Mouse (Mus musculus): ENCODE results near the gene Myh6. TPM values are rescaled to one million over a fixed set of nuclear protein-coding genes. Genes with fewer than 3 reads are reported as not detected.
"Not testable (repeated sequence)": the region's sequence is repeated elsewhere in the genome, so short reads cannot be mapped to it uniquely, and the experiment has no call there.

The Myh6 gene
- polyA plus RNA-seq, 2 experiments: 2.1 to 7.3 TPM

DNA sequence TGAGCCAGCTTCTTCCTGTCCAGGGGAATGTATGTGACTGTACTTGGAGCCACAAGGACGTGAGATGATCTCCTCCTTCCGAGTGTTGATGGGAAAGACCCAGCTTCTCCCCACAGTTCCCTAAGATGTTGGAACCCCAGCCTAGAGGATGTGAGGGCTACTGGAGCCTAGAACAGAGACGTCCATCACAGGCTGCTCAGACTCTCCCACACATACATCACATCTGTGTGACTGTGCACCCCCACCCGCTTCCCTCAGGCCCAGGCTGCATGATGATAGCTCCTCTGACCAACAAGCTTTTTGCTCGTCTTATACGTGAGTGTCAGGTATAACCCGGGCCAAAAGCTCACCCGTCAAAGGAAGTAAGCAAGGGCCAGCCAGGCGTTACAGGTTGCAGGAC lies 17.9 kb downstream of the Myh6 start:
- no peak for ATAC-seq (ENCODE audit: low FRiP score, low read depth)
- H3K9me3 ChIP-seq (ENCODE audit: control insufficient read depth, low read length): no peaks in the 10 kb centered on the region
- WGBS: 85% methylated on average over 9 of the region's 9 CpGs

DNA sequence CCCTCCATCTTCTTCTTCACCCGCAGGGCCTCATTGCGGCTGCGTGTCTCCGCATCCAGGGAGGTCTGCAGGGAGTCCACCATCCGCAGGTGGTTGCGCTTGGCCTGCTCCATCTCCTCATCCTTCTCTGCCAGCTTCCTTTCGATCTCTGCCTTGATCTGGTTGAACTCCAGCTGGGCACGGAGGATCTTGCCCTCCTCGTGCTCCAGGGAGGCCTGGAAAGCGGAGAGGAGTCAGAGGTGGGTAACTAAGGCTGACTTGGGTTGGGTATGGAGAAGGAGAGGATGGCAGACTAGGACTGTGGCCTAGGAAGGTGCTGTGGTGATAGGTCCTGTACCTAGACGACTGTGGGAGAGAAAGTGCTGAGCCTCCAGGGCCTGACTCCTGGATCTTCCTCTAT lies 19.7 kb downstream of the Myh6 start:
- H3K4me3 ChIP-seq (replicated peaks; ENCODE audit: low read length); ATAC-seq (ENCODE audit: low FRiP score, low read depth); H3K36me3 ChIP-seq (ENCODE audit: control insufficient read depth, insufficient read depth, low read length); H3K4me2 ChIP-seq (replicated peaks; ENCODE audit: low read depth, low read length, severe bottlenecking); H3K9me3 ChIP-seq (ENCODE audit: control insufficient read depth, low read length); H3K4me1 ChIP-seq (ENCODE audit: control insufficient read depth, insufficient read depth, low read length); H3K9ac ChIP-seq (ENCODE audit: low read depth, low read length, severe bottlenecking); DNase-seq (ENCODE audit: low spot score); H3K27ac ChIP-seq (replicated peaks; ENCODE audit: low read depth, low read length); H3K27me3 ChIP-seq (ENCODE audit: control insufficient read depth, insufficient read depth, low read length): not testable (repeated sequence)
- WGBS: 81% methylated on average over 6 of the region's 11 CpGs

More for the DNA sequence above, 17.9 kb downstream of the Myh6 start:
- Histone ChIP-seq H3K27ac (replicated peaks; ENCODE audit: low read depth, low read length) (no peak overlapping the region), H3K9ac (ENCODE audit: low read depth, low read length, severe bottlenecking) (no peak overlapping the region), H3K4me3 (replicated peaks; ENCODE audit: low read length) (no peak overlapping the region), H3K27me3 (ENCODE audit: control insufficient read depth, insufficient read depth, low read length) (no peaks in the 10 kb centered on the region), H3K36me3 (ENCODE audit: control insufficient read depth, insufficient read depth, low read length) (no peaks in the 10 kb centered on the region), H3K4me2 (replicated peaks; ENCODE audit: low read depth, low read length, severe bottlenecking) (no peak overlapping the region), H3K4me1 (ENCODE audit: control insufficient read depth, insufficient read depth, low read length) (no peaks in the 10 kb centered on the region)
- no peak for TF ChIP-seq POLR2A (IDR thresholded peaks at IDR 0.05; ENCODE audit: borderline replicate concordance, extremely low read depth, insufficient read depth, insufficient read length)
- no peak for DNase-seq (ENCODE audit: low spot score)

DNA sequence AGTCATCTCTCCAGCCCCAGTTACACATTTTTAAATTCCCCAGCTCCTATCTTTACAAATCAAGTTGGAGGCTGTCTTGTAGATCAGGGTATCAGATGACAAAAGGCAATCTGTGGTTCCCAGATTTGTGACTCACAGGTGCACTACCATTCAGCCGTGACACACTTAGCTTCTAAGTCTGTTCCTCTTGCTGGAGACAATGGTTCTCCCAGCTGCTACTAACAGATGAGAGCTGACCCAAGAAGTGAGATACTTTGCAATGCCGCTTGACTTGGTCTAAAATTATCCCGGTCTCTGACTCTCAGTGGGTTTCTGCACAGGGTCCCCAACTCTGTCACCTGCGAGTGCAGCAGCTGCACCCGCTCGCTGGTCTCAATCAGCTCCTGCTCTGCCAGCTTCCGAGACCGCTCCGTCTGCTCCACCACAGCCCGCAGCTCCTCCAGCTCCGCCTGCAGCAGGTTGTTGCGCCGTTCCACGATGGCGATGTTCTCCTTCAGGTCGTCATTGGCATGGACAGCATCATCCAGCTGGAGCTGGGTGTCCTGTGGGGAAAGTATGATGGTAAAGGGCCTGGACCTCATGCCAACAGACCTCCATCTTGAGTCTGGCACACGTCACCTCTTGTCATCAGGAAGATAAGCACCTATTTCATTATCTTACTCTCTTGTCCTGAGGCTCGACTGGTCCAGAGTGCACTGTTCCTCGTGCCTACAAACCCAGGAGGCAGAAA lies 20.6 kb downstream of the Myh6 start:
- Histone ChIP-seq H3K9ac (ENCODE audit: low read depth, low read length, severe bottlenecking) (no peak overlapping the region), H3K9me3 (ENCODE audit: control insufficient read depth, low read length) (no peaks in the 10 kb centered on the region), H3K27me3 (ENCODE audit: control insufficient read depth, insufficient read depth, low read length) (no peaks in the 10 kb centered on the region), H3K4me3 (replicated peaks; ENCODE audit: low read length) (no peak overlapping the region), H3K36me3 (ENCODE audit: control insufficient read depth, insufficient read depth, low read length) (no peaks in the 10 kb centered on the region), H3K4me2 (replicated peaks; ENCODE audit: low read depth, low read length, severe bottlenecking) (no peak overlapping the region), H3K4me1 (ENCODE audit: control insufficient read depth, insufficient read depth, low read length) (no peaks in the 10 kb centered on the region), H3K27ac (replicated peaks; ENCODE audit: low read depth, low read length) (no peak overlapping the region)
- no peak for DNase-seq (ENCODE audit: low spot score)
- 69% methylated on average over 19 of the region's 19 CpGs for WGBS
- peak; percentile 68; the same call in 1 of the 2 replicates for ATAC-seq (ENCODE audit: low FRiP score, low read depth)
- TF ChIP-seq POLR2A (IDR thresholded peaks at IDR 0.05; ENCODE audit: borderline replicate concordance, extremely low read depth, insufficient read depth, insufficient read length): no peak

DNA sequence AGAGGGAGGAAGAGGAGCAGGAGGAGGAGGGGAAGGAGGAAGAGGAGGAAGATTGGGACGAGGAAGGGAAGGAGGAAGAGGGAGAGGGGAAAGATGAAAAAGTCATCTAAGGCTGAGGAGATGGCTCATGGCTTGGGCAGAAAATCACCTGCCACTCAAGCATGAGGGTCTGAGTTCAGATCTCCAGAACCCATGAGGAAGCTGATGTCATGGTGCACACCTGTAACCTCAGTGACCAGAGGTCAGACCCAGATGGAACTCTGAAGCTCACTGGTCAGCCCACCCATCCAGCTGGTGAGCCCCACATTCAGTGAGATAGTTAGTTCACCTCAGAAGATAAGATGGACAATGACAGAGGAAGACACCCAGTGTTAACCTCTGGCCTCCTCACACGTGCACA lies 21.8 kb downstream of the Myh6 start:
- Histone ChIP-seq H3K9me3 (ENCODE audit: control insufficient read depth, low read length) (no peaks in the 10 kb centered on the region), H3K4me2 (replicated peaks; ENCODE audit: low read depth, low read length, severe bottlenecking) (no peak overlapping the region), H3K4me3 (replicated peaks; ENCODE audit: low read length) (no peak overlapping the region), H3K36me3 (ENCODE audit: control insufficient read depth, insufficient read depth, low read length) (no peaks in the 10 kb centered on the region), H3K27me3 (ENCODE audit: control insufficient read depth, insufficient read depth, low read length) (no peaks in the 10 kb centered on the region), H3K9ac (ENCODE audit: low read depth, low read length, severe bottlenecking) (no peak overlapping the region), H3K4me1 (ENCODE audit: control insufficient read depth, insufficient read depth, low read length) (no peaks in the 10 kb centered on the region), H3K27ac (replicated peaks; ENCODE audit: low read depth, low read length) (no peak overlapping the region)
- no peak for TF ChIP-seq POLR2A (IDR thresholded peaks at IDR 0.05; ENCODE audit: borderline replicate concordance, extremely low read depth, insufficient read depth, insufficient read length)
- DNase-seq (ENCODE audit: low spot score): no peak
- WGBS: 72% methylated on average over 2 of the region's 2 CpGs
- no peak for ATAC-seq (ENCODE audit: low FRiP score, low read depth)

DNA sequence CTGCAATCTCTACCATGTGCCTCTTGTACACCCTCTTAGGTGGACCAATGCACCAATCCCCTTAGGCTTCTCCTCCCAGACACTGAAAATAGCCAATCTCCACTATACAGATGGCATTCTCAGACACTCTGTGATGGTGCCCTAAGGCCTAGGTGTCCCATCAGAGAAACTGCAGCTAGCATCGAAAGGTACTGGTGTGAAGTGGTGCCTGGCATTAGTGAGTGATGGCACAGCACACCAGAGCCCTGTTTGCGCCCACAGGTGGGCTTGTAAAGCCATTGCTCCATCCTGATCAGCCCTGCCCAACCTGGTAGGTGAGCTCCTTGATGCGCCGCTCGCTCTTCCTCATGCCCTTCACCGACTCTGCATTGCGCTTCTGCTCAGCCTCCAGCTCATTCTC lies 22.8 kb downstream of the Myh6 start:
- H3K36me3 ChIP-seq (ENCODE audit: control insufficient read depth, insufficient read depth, low read length): no peaks in the 10 kb centered on the region
- no peak overlapping the region for H3K9ac ChIP-seq (ENCODE audit: low read depth, low read length, severe bottlenecking)
- TF ChIP-seq POLR2A (IDR thresholded peaks at IDR 0.05; ENCODE audit: borderline replicate concordance, extremely low read depth, insufficient read depth, insufficient read length): no peak
- no peaks in the 10 kb centered on the region for H3K27me3 ChIP-seq (ENCODE audit: control insufficient read depth, insufficient read depth, low read length)
- DNase-seq (ENCODE audit: low spot score) (no peak), ATAC-seq (ENCODE audit: low FRiP score, low read depth) (no peak)
- H3K4me3 ChIP-seq (replicated peaks; ENCODE audit: low read length): no peak overlapping the region
- H3K4me1 ChIP-seq (ENCODE audit: control insufficient read depth, insufficient read depth, low read length): no peaks in the 10 kb centered on the region
- 87% methylated on average over 7 of the region's 7 CpGs for WGBS
- no peaks in the 10 kb centered on the region for H3K9me3 ChIP-seq (ENCODE audit: control insufficient read depth, low read length)
- H3K4me2 ChIP-seq (replicated peaks; ENCODE audit: low read depth, low read length, severe bottlenecking): no peak overlapping the region
- no peak overlapping the region for H3K27ac ChIP-seq (replicated peaks; ENCODE audit: low read depth, low read length)
